Mouse (Mus musculus): ENCODE data around the gene 4933409G03Rik. TPM values are rescaled to one million over a fixed set of nuclear protein-coding genes. Genes with fewer than 3 reads are reported as not detected.

The 4933409G03Rik gene
- total and polyA plus RNA-seq, 3 experiments, result not detected

GRCm38 (mm10) chr2:68568361-68568760 is 13.9 kb upstream of the 4933409G03Rik start:
- TF ChIP-seq SMC3 (IDR thresholded peaks at IDR 0.05; ENCODE audit: low read depth, low read length) (no peak), USF1 (IDR thresholded peaks at IDR 0.05; ENCODE audit: low read depth, low read length) (no peak), JUND (IDR thresholded peaks at IDR 0.05; ENCODE audit: low read depth, low read length) (no peak), ELF1 (IDR thresholded peaks at IDR 0.05; ENCODE audit: low read depth, low read length) (no peak), NELFE (IDR thresholded peaks at IDR 0.05; ENCODE audit: low read depth, low read length) (no peak), RAD21 (IDR thresholded peaks at IDR 0.05; ENCODE audit: low read depth, low read length) (no peak), TAL1 (IDR thresholded peaks at IDR 0.05; ENCODE audit: low read length) (no peak), MYB (IDR thresholded peaks at IDR 0.05; ENCODE audit: low read depth, low read length) (no peak), E2F4 (IDR thresholded peaks at IDR 0.05; ENCODE audit: borderline replicate concordance, low read depth, low read length) (no peak), ZMIZ1 (IDR thresholded peaks at IDR 0.05; ENCODE audit: low read depth, low read length) (no peak), NRF1 (IDR thresholded peaks at IDR 0.05; ENCODE audit: insufficient read depth, low read depth, low read length, poor library complexity, severe bottlenecking) (no peak), POLR2A (IDR thresholded peaks at IDR 0.05; ENCODE audit: control insufficient read depth in 1 of 2, insufficient read depth in 1 of 2, low read depth in 1 of 2, low read length in 2 of 2, poor library complexity in 1 of 2) (no peak), BHLHE40 (IDR thresholded peaks at IDR 0.05; ENCODE audit: borderline replicate concordance, low read depth, low read length) (no peak), POLR2AphosphoS5 (IDR thresholded peaks at IDR 0.05; ENCODE audit: borderline replicate concordance, low read depth, low read length) (no peak), UBTF (IDR thresholded peaks at IDR 0.05; ENCODE audit: borderline replicate concordance, insufficient read depth, low read depth, low read length) (no peak), MAFK (IDR thresholded peaks at IDR 0.05; ENCODE audit: borderline replicate concordance, low read depth, low read length) (no peak), ETS1 (IDR thresholded peaks at IDR 0.05; ENCODE audit: low read depth, low read length) (no peak), SIN3A (IDR thresholded peaks at IDR 0.05; ENCODE audit: low read length) (no peak)
- no peak overlapping the region for H3K9ac ChIP-seq (ENCODE audit: control insufficient read depth, low read depth, low read length, poor library complexity, severe bottlenecking)
- no peaks in the 10 kb centered on the region for H3K27me3 ChIP-seq (ENCODE audit: control insufficient read depth in 1 of 2, insufficient read depth in 2 of 2, low read length in 2 of 2)
- no peak for DNase-seq (ENCODE audit: low read depth, low spot score)
- no peaks in the 10 kb centered on the region for H3K4me1 ChIP-seq (ENCODE audit: control insufficient read depth in 1 of 2, insufficient read depth in 2 of 2, low read length in 2 of 2)
- H3K27ac ChIP-seq (ENCODE audit: control insufficient read depth, low read depth, low read length), result no peak overlapping the region
- no peaks in the 10 kb centered on the region for H3K79me2 ChIP-seq (ENCODE audit: control insufficient read depth, insufficient read depth, low read length, poor library complexity)
- H3K9me3 ChIP-seq (replicated peaks; ENCODE audit: insufficient read depth, low read length), result no peaks in the 10 kb centered on the region
- no peak overlapping the region for H3K4me3 ChIP-seq (ENCODE audit: control insufficient read depth in 1 of 2, insufficient read depth in 1 of 2, low read depth in 2 of 2, low read length in 2 of 2)
- H3K36me3 ChIP-seq (ENCODE audit: control insufficient read depth in 1 of 2, insufficient read depth in 2 of 2, low read length in 2 of 2), result no peaks in the 10 kb centered on the region

GRCm38 (mm10) chr2:68572340-68572739 is 9.9 kb upstream of the 4933409G03Rik start:
- no peak overlapping the region for H3K27ac ChIP-seq (ENCODE audit: control insufficient read depth, low read depth, low read length)
- TF ChIP-seq CTCF (IDR thresholded peaks at IDR 0.05 in 2 of 3, conservative IDR thresholded peaks at IDR 0.05 in 1 of 3; ENCODE audit: control insufficient read depth in 1 of 3, insufficient read depth in 1 of 3, low read depth in 2 of 3, low read length in 3 of 3, poor library complexity in 1 of 3, severe bottlenecking in 1 of 3) (peak in 1 of 3 experiments; percentile 17; a peak in 2 of 6 replicates), CHD2 (IDR thresholded peaks at IDR 0.05; ENCODE audit: low read length) (no peak)
- H3K9me3 ChIP-seq (replicated peaks; ENCODE audit: insufficient read depth, low read length), result no peaks in the 10 kb centered on the region
- no peaks in the 10 kb centered on the region for H3K4me1 ChIP-seq (ENCODE audit: control insufficient read depth in 1 of 2, insufficient read depth in 2 of 2, low read length in 2 of 2)
- no peaks in the 10 kb centered on the region for H3K79me2 ChIP-seq (ENCODE audit: control insufficient read depth, insufficient read depth, low read length, poor library complexity)
- no peak overlapping the region for H3K9ac ChIP-seq (ENCODE audit: control insufficient read depth, low read depth, low read length, poor library complexity, severe bottlenecking)
- no peak for DNase-seq (ENCODE audit: low read depth, low spot score)
- H3K27me3 ChIP-seq (ENCODE audit: control insufficient read depth in 1 of 2, insufficient read depth in 2 of 2, low read length in 2 of 2), result no peaks in the 10 kb centered on the region
- H3K4me3 ChIP-seq (ENCODE audit: control insufficient read depth in 1 of 2, insufficient read depth in 1 of 2, low read depth in 2 of 2, low read length in 2 of 2), result no peak overlapping the region
- no peaks in the 10 kb centered on the region for H3K36me3 ChIP-seq (ENCODE audit: control insufficient read depth in 1 of 2, insufficient read depth in 2 of 2, low read length in 2 of 2)

All from MEL (cell line).